Mouse (Mus musculus) gastrocnemius, postnatal 10 days (tissue): ENCODE measurements around the gene Ephb4. TPM values are rescaled to one million over a fixed set of nuclear protein-coding genes. Genes with fewer than 3 reads are reported as not detected.
A peak's percentile ranks its signal among the peaks of the same experiment; 100 is the strongest.

Experiments used
- DNase-seq: peaks from one replicate; pipeline ENCODE4 v3.0.0; 2021; ENCODE audit warnings: mixed read lengths
- total RNA-seq, 2 experiments: library from RNA; stranded (reverse); gene quantifications; 2 replicates each; pipeline ENCODE4 v1.2.3; 2021

Ephb4 gene
- total RNA-seq, 2 experiments from 2014 or later, result 30.6 to 38.8 TPM

DNA sequence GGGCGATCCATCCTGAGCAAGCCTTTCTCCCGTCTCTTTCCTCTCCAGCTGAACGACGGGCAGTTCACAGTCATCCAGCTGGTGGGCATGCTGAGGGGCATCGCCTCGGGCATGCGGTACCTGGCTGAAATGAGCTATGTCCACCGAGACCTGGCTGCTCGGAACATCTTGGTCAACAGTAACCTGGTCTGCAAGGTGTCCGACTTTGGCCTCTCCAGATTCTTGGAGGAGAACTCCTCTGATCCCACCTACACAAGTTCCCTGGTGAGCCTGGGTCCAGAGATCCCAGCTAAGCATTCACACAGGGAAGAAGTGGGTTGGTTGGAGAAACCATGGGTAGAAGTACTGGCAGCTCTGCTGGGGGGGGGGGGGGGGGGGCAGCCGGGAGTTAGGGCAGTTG lies 19.8 kb downstream of the Ephb4 start:
- no peak for DNase-seq

DNA sequence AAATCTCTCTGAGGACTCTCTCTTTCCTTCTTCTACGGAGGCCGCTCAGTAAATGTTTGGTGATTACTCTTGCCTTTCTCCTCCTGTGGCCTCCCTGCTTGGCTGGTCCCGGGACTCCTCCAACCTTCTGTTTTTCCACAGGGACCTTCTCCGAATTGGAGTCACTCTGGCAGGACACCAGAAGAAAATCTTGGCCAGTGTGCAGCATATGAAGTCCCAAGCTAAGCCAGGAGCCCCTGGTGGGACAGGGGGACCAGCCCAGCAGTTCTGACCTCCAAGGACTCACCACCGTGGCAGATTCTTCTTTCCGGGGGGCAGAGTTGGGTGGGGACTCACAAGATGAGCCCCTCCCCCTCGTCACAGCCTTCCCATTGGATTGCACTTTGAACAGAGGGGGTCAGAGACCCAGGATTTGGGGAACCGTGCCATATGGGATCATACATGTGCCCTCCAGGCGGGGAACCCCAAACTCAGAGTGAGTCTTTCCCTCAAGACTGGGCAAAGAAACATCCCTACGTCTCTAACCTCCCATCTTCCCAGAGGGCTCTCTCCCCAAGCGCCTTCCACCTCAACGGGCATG lies 23.6 kb downstream of the Ephb4 start:
- no peak for DNase-seq

DNA sequence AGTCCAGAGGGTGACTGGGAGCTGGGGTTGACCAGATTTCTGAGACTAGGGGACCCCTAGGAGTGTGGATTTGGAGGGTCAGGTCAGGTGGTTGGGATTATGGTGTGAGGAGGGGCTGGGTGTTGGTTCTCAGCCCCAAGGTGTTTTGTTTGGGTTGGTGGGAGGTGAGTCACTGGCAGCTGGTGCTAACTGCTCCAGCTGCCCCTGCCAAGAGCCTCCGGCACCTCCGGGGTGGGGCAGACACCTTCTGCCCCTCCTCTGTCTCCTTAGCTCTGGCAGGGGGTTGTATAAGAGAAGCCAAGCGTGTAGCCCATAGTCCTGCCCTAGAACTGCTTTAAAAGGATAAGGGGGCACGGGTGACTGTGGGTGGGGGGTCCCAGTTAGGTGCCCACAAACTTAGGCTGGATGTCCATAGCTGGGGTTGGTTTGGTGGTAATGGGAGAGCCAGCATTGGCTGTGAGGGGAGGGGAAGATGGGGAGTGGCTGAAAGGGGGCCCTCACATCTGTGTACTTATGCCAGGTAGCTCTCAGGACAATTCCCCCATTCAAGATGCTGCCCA lies 24.7 kb downstream of the Ephb4 start:
- DNase-seq, result no peak

DNA sequence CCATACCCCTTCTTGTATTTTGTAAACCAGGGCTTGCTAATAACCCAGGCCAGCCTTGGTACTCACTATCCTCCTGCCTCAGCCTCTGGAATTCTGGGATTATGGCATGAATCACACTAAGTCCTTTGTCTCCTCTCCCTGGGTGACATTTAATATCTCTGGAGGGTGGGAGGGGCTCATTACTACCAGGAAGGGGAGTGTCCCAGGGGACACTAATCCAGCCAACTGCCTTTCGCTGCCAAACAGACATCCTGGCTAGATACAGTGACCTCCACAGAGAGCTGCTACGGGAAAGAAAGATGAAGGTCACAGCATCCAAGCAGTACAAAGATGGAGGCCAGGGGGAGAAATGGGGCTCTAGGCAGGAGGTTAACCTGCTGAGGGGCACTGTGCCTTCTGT lies 25.7 kb downstream of the Ephb4 start:
- DNase-seq, result no peak

DNA sequence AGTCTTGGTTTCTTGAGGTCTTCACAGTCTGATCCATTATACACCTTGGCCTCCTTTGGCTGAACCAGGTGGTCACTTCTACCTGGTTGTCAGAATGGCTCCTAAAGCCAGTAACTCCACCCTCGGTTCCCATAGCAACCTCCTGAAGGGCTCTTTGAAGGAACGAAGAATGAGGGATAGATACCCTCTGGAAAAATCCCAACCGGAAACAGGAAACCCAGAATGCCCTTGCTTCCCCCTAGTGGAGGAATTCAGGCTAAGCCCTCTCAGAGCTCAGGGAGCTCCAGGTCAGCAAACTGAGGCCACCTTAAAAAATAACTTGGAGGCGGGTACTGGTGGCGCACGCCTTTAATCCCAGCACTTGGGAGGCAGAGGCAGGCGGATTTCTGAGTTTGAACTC lies 26.3 kb downstream of the Ephb4 start:
- no peak for DNase-seq

DNA sequence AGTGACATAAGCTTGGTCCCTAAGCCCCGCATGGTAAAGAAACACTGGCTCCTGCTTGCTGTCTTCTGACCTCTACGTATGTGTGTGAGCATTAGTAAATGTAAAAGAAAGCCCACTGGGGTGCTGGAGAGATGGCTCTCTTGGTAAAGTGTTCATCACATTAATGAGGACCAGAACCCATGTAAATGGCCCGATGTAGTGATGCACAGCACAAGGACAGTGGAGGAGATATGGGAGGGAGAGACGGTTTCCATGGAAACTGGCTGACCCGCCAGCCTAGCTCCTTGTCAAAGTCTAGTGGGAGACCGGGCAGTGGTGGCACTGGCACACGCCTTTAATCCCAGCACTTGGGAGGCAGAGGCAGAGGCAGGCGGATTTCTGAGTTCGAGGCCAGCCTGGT lies 26.8 kb downstream of the Ephb4 start:
- no peak for DNase-seq

DNA sequence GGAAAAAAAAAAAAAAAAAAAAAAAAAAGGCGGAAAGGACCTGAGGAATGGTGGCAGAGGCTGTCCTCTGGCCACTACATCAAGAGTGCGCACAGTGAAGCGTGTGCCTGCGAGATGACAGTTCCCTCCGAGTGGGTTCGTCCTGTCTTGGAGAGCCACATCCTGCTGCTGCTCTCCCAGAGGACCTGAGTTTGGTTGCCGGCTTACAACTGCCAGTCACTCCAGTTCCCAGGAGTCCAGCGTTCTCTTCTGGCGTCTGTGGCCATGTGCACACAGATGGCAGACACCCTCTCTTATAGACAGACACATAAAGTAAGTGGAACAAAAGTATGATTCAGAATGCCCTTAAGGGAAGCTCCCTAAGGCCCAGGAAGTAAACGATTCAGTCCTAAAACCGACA lies 27.3 kb downstream of the Ephb4 start:
- DNase-seq, result no peak

DNA sequence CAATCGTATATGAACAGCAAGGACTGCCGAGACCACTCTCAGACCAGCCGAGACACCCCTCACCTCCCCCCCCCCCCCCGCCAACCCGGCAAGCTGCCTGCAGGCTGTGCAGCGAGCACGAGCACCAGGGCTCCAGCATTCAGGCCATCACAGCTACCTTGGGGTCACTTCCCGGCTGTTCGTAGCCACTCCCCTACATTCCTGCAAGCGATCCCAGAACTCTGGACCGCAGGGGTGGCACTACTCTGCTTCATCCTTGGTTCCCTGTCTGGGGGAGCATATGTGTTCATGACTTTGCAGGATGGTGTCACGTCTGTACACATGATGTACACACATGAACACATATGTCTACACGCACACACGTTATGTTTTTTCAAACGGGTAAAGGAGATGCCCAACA lies 27.7 kb downstream of the Ephb4 start:
- DNase-seq, result no peak

DNA sequence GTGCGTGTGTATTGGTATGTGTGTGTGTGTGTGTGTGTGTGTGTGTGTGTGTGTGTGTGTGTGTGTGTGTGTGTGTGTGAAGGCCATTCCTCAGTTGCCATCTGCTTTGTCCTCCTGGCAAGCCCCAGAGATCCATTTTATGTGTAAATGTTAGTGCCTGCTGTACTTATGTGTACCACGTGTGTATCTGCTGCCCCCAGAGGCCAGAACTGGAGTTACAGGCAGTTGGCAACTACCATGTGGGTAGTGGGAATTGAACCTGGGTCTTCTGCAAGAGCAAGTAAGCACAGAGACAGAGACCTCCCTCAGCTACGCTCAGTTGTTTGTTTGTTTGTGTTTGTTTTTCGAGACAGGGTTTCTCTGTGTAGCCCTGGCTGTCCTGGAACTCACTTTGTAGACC lies 31.2 kb downstream of the Ephb4 start:
- peak; percentile 56 for DNase-seq

DNA sequence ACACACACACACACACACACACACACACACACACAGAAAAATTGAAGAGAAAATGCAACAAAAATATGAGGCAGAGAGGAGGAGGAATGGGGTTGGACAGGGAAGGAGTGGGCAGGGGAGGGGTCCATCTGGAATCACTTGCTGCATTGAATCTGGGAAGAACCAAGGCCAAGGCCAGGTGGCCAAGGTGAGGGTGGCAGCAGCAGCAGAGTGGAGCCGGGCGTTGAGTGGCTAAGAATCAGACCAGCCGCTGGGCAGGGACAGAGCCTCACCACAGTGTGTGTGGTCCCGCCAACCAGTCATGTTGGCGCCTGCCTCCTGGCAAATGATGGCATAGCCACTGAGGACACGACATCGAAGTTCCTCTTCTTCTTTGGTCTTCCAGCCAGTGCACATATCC lies 33.5 kb downstream of the Ephb4 start:
- no peak for DNase-seq

DNA sequence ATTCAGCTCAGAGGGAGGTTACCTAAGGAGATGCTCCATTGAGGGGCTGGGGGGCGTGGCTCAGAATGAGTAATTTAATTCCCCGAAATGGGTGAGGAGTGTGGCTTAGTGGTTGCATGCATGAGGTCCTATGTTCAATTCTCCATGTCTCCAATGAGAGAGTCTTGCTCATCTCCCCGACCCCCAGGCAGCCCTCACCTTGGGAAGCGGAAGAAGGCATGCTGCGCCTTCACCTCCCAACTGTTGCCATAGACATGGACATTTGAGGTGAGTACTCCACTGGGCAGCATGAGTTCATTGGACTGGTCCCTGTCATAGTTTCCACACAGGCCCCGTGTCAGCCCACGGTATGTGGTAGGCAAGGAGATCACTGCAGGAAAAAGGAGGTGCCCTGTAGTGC lies 36.8 kb downstream of the Ephb4 start:
- DNase-seq, result no peak

DNA sequence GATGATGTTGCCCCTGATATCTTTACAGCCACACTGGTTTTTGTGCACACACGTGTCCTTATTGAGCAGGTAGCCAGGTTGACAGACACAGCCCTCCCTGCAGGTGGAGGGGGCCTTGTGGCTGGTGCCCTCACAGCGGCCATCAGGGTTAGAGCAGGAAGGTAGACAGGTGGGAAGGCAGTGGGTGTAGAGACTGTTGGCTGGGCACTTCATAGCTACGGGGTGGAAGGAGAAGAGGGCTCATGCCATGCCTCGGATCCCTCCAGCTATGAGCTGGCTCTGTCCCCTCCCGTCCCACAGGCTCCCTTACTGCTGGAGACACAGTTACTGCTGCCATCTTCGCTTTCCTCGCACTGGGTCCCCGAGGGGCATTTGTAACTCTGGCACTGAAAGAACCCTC lies 41.7 kb downstream of the Ephb4 start:
- DNase-seq, result no peak

DNA sequence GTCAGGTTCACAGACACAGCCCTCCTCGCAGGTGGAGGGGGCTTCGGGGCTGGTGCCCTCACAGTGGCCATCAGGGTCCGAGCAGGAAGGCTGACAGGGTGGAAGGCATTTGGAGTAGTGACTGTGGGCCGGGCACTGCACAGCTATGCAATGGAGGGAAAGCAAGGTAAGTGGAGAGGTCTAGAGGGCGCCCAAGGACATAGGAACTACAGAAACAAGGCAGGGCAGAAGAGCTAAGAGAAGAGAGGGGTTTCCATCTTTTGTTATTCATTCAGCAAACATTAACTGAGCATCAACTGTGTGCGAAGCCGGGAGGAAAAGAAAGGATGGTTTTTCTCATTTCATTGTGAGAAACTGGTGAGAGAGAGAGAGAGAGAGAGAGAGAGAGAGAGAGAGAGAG lies 44.5 kb downstream of the Ephb4 start:
- DNase-seq, result no peak

DNA sequence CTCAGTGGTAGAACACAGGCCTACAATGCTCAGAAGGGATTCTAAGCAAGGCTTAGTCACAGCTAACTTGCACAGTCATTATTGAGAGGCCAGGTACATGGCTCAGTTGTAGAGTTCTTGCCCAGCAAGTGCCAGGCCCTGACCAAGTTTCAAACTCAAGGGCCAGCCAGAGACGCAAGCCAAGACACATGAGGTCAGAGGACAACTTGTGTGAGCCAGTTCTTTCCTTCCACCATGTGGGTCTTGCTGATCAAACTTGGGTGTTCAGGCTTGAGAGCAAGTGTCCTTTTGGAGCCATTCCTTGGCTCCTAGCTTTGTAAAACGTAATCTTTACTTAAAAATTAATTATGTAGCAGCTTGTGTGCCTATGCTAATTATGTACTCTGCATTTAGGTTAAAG lies 54.2 kb downstream of the Ephb4 start:
- no peak for DNase-seq

DNA sequence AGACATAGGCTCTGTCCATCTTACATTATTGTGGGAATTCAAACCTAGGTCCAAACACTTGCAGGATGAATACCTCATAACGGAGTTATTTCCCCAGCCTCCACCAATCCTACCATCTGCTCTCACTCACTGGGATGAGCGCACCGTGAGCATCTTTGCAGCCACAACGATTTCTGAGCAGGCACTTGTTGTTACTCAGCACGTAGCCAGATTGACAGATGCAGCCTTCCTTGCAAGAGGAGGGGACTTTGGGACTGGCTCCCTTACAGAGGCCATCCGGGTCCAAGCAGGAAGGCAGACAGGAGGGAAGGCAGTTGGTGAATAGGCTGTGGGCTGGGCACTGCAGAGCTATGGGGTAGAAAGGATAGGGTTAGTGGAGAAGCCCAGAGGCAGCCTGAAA lies 59.5 kb downstream of the Ephb4 start:
- no peak for DNase-seq

DNA sequence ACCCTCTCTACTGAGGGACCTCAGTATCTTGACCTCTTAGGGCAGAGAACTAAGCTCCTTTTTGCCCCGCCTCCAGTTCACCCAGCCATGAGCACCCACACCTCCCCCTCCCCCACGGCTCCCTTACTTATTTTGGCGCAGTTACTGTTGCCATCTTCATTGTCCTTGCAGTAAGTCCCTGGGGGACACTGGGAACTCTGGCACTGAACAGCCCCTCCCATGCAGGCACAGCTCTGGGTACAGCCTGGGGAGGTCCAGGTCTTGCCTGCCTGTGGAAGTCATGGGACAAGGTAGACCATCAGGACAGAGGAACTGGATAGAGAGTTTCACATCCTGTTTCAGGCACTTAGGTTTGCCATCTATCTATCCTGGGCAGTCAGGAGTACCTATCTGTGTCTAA lies 60.2 kb downstream of the Ephb4 start:
- DNase-seq, result no peak

DNA sequence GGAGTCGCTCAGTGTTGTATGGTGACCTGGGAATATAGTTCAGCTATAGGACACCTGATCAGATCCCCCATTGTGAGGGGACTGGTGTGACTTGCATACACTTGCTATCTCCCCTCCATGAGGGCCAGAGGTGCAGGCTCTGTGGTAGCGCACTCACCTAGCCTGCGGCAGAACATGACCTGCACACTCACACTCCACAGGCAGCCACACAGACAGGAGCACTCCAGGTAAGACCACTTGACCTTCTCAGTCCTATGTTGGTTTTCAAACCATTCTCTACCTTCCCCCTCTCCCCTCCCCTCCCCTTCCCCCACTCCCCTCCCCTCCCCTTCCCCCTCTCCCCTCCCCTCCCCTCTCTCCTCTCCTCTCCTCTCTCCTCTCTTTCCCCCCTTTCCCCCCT lies 60.6 kb downstream of the Ephb4 start:
- no peak for DNase-seq

DNA sequence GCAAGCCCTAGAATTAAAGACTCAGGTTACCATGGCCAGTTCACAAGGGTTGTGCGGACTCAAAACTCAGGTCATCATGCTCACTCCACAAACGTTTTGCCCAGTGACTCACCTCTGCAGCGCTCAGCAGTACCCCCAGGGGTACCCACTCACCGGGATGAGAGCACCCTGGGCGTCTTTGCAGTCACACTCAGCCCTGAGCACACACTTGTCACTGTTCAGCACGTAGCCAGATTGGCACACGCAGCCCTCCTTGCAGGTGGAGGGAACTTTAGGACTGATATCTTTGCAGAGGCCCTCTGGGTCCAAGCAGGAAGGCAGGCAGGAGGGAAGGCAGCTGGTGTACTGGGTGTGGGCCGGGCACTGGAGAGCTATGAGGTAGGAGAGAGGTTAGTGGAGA lies 61.3 kb downstream of the Ephb4 start:
- DNase-seq, result no peak

DNA sequence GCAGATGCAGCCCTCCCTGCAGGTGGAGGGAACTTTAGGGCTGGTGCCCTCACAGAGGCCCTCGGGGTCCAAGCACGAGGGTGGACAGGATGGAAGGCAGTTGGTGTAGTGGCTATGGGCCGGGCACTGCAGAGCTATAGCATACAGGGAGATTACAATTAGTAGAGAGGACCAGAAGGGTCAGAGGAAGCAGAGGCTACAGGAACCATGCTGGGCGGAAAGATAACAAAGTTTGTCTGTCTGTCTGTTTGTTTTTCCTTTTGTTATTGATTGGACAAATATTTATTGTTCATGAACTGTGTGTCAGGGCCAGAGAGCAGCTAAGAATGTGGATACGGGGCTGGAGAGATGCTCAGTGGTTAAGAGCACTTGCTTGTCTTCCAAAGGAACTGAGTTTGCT lies 64.3 kb downstream of the Ephb4 start:
- no peak for DNase-seq

DNA sequence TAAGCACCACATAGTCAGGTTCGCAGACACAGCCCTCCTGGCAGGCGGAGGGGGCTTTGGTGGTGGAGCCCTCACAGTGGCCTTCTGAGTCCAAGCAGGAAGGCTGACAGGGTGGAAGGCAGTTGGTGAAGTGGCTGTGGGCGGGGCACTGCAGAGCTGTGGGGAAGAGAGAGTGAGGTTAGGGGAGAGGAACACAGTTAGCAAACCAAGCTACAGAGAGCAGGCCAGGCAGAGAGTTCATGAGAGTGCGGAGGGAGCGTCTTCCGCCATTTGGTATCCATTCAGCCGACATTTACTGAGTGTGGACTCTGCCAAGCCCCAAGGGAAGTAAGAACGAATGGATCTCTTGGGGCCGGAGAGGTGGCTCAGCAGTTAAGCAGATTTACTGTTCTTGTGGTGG lies 69.2 kb downstream of the Ephb4 start:
- no peak for DNase-seq

DNA sequence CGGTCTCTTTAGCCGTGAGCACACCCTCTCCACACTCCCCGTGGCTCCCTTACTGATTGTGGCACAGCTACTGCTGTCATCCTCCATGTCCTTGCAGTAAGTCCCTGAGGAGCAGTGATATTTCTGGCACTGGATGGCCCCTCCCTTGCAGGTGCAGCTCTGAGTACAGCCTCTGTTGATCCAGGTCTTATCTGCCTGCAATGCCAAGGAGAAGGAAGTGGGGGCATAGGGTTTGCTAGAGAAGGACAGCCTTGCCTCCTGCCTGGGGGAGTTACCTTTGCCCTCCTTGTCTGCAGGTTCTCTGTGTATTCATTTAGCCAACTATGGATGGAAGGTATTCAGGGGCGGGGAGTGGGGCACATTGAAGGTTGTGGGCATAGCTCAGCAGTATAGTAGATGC lies 69.9 kb downstream of the Ephb4 start:
- DNase-seq, result no peak

DNA sequence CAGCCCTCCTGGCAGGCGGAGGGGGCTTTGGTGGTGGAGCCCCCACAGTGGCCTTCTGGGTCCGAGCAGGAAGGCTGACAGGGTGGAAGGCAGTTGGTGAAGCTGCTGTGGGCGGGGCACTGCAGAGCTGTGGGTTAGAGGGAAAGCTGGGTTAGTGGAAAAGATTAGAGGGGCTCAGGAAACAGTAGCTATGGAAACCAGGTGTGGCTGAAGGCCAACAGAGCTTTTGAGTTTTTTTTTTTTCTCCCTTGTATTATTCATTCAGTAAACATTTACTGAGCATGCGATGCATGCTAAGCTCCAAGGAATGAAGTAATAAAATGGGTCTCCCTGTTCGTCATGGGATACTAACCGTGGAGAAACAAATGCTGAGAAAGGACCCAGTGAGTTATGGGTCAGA lies 75.7 kb downstream of the Ephb4 start:
- no peak for DNase-seq
